Mouse (Mus musculus): ENCODE data around the gene Mpzl1.
"Not testable (repeated sequence)": the region's sequence is repeated elsewhere in the genome, so short reads cannot be mapped to it uniquely, and the experiment has no call there.

Gene Mpzl1

DNA sequence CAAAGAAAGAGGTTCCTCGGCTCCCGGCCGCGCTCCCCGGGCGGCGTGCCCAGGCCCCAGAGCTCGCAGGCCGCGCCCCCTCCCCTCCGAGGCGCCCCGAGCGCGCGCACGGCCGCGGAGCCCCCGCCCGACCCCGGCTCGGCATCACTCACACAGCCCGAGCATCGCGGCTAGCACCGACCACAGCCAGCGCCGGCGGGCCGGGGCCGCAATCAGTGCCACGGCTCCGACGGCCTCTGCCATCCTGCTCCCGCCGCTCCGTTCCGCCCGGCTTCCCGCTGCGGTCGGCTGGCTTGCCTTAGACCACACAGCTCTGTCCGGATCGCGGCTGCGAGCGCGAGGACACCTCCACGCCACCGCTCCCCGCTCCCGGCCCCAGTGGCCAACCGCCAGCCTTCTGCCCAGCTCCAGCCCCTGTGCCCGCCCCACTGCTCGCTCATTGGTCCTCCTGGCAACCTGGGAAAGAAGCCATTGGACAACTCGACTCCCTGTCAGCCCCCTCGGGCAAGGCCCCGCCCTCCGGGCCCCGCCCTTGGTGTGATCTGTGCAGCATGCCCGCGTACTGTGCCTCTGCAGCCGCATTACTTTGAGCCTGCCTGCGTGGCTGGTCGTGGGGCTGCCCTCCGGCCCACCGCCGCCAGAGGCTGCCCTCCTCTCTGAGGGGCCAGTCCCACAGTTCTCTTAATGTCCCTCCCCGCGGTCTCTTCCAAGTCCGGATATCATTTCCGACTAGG, at the start of gene Mpzl1:
Gene Mpzl1 (minus strand): TSS at position 388 of the 734 bp plus-strand sequence.
- DNase-seq (ENCODE audit: low spot score) = peak; percentile 98

DNA sequence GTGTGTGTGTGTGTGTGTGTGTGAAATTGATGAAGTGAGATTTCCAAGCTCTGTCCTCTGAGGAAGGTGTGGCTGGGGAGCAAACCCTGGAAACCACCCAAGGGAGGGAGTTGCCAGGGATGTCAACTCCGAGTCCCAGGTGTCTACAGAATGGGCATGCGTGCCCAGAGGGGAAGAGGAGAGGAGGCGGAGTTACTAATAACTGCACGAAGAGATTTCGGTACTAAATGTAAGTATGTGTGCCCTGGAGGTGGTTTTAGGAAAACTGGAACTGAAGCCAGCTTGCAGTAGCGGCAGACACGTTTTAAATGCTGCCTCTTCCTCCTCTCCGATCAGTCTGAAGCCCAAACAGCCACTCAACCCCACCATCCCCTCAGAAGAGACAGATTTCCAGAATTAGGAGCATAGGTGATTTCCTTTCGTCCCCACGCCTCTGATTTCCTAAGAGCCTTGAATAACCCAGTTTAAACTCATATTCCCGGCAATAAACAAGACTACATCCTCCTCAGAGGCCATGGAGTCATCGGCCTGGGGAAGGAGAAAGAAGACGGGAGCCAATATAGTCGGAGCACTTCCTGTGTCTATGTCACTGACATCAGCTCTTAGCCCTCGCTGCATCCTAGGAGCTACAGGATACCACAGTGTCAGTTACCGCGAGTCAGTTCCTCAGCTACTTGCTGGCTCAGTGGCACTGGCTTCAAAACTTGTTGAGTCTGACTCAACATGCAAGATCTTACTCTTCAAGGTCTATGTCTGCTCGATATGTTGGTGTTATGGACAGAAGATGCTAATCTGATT, 47.9 kb upstream of the Mpzl1 start:
- no peak for DNase-seq (ENCODE audit: low spot score)

DNA sequence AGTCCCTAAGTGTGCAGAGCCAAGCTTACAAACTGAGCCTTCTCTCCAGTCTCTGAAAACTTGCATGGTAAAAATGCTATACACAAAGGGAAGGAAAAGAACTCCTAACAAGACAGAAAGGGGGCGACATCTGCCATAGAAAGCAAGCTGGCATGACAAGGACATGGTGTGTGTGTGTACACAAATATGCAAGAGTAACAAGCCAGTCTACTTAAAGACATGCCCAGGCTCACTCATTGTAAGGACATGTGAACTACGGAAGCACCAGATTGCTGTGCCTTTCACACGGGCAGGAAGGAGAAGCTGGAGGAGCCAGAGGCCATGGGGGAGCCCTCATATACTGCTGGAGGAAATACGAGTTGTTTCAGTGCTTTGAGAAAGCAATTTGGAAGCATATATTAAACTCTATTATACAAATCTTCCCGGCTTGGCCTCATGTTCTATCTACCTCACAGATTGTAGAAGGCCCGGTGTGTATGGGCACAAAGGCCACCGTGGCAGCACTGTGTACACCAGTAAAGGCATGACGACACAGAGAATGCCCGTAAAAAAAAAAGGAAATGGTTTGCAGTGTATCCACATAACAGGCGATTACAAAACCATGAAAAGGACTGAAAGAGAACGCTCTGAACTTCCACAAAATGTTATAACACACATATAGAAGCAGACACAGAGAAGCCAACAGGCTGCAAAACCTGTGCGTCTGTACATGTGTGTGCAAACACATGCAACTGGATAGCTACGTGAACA, 46.9 kb upstream of the Mpzl1 start:
- DNase-seq (ENCODE audit: low spot score) = no peak

DNA sequence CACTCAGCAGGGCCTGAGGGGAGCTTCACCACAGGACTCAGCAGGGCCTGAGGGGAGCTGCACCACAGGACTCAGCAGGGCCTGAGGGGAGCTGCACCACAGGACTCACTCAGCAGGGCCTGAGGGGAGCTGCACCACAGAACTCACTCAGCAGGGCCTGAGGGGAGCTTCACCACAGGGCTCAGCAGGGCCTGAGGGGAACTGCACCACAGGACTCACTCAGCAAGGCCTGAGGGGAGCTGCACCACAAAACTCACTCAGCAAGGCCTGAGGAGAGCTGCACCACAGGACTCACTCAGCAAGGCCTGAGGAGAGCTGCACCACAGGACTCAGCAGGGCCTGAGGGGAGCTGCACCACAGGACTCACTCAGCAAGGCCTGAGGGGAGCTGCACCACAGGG, 45.7 kb upstream of the Mpzl1 start:
- DNase-seq (ENCODE audit: low spot score) = not testable (repeated sequence)

DNA sequence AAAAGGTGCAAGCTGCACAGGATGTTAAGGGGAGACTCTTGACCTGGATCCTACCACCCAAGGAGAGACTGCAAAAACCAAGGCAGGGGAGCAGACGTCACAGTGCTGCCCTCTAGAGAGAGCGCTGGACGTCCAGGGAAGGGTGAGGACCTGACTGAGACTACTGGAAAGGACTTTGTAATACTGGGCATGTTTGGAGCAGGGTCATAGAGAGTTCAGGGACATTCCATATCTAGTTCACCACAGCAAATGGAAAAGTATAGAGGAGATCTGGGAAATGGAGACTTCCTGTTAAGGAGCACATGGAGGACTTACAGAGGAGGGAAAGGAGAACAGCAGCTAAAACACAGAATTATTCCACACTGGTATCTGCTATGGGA, 45.3 kb upstream of the Mpzl1 start:
- DNase-seq (ENCODE audit: low spot score) = no peak

DNA sequence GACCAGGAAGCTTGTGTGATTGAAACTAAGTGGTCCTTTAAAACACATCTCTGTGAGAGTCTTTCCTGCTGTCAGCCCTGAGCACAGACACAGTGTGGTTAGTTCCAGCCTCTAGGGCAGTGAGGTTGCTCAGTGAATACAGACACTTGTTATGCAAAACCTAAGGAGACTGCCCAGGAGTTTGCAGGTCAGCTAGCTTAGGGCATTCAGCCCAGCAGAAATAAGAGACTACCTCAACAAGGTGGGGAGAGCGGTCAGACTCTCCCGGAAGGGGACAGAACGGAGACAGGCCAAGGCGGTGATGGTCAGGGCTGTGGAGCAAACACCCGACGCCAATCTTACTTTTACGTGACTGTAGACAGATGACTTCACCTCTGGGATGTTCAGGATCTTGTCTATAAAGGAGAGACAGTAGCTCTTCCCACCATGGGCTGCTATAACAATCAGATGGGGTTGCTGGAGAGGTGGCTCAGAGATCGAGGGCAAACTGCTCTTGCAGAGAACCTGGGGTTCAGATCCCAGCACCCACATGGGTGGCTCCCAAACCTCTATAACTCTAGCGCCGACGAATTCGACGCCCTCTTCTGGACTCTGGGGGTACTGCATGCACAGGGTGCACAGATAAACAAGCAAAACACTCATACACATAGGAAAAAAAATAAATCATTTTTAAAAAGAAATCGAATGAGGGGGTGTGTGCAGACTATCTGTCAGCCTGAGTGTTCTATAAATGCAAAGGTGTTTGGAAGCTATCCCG, 44.7 kb upstream of the Mpzl1 start:
- DNase-seq (ENCODE audit: low spot score) = no peak

DNA sequence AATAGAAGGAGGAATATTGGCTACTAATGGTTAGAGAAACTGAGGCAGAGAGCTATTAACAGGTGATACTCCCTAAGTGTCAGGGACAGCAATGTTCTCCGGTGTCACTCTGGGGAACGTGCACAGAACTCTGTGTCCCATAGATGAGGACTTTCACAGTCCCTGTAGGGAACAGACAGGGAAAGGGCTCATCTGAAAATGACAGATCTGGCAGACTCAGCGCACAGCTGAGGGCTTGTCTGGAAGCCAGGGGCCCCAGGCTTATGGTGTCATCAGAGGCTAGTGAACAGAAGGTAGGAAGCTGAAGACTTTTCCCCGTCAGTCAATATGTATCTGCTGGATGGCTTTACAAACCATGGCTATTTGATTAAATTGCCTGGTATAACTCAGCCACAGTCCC, 43.2 kb upstream of the Mpzl1 start:
- DNase-seq (ENCODE audit: low spot score) = no peak

DNA sequence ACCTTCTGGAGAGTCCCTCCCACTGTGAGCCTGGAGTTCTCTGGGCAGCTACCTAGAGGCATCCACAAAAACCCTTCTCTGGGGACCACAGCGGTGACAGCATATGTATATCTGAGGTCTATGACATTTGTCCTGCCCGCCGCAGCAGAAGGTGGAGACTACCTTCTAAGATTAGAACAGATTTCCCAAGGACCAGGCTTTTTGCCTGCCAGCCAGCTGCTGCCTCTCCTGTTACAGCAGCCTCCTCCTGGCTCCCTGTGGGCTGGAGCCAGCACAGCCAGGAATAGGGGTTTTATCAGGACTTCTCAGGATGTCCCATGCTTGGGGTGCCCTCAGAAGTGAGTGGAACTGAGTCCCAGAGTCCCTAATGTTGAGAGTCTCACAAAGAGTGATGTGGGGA, 42.7 kb upstream of the Mpzl1 start:
- DNase-seq (ENCODE audit: low spot score) = no peak

DNA sequence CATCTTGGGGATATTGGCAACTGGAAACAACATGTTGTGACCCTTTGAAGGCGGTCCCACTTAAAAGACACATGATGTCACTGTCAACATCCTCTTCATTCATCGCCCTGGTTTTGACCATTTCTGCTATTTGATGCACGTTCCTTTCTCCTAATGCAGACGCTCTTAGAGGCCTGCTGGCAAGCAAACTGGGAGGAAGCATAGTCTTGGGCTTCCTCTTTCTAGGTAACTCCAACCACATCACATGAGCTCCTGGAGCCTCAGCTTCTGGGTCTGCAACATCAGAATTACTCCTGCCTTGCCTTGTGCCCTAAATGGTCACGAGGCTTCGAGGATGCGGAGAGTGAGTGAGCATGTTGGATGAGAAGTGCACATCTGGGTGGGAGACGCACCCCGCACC, 40.8 kb upstream of the Mpzl1 start:
- no peak for DNase-seq (ENCODE audit: low spot score)

DNA sequence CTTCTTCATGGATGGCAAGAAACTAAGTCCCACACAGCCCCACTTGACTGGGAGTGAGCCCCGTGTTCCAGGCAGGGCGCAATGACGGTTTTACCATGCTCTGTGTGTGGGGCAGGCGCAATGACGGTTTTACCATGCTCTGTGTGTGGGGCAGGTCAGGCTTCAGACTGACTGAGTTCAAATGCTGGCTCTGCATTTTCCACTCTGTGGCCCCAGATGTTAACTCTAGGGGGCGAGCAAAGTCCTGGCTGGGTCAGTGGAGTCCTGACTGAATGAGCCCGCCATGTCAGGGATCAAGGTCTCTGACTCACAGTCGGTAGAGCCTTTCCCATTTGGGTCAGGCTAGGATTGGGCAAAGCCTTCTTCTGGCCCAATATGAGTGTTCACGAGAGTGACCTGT, 38.0 kb upstream of the Mpzl1 start:
- no peak for DNase-seq (ENCODE audit: low spot score)

DNA sequence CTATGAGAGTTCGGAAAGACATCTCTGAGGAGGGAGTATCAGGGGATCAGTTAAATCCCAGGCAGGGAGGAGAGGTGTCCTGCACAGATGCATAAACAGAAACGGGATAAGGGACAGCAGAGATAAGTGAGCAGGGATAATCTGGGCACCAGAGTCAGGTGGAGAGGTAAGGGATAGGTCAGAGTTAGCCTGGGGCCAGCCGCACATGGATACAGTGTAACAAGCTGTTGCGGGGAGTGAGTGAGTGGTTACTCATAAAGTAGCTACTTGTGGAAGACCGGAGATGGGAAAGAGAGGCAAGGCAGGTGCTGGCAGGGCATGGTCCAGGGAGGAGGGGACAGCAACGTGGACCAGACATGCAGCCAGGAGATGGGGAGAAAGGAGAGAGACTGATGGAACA, 35.7 kb upstream of the Mpzl1 start:
- DNase-seq (ENCODE audit: low spot score) = no peak

DNA sequence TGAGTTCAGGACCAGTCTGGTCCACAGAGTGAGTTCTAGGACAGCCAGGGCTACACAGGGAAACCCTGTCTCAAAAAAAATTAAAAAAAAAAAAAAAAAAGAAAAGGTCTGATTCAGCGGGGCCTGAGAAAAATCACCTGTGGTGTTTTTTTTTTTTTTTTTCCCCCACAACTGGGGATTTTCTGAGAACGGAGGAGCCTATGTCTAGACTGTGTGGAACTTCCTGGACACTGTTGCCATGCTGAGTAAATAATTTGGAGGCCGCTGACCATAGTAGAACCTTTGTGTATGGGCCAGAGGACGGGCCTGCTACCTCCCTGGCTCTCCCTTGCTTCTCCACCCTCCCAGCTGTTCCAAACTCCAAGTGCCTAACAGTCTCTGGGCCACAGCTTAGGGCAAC, 34.6 kb upstream of the Mpzl1 start:
- DNase-seq (ENCODE audit: low spot score) = no peak

DNA sequence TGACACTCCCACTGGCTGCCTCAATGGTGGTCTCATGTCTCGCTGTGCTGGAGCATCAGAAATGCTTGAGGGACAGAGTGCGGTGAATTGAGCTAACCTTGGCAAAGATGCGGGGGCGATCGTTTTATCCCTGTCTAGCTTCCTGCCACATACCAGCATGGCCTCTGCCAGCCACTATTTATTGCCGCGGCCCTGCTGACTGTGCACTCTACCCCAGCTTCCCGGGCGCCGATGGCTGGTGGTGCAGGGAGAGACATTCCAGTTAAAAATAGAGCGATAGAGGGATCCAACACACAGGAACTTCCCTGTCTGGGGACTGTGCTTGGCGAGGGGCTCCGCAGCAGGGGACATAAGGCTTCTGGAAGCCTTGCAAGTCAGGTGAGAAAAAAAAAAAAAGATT, 33.0 kb upstream of the Mpzl1 start:
- no peak for DNase-seq (ENCODE audit: low spot score)

DNA sequence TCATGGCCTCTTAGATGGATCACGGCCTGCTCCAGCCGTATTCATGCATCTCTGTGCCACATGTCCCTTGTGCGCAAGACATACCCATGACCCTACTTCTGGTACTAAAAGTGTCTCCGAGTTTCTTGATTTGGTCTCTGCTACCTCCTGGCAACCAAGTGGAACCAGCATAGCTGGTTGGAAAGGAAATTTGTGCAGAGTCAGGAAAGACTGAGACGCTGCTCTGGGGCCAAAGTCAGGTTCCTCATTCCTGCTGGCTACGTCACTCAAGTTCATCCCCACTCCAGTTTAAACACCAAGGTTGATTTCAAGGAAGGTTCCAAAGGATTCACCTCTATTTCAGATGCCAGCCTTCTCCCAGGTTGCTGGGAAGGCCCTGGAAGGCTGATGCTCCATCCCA, 32.6 kb upstream of the Mpzl1 start:
- no peak for DNase-seq (ENCODE audit: low spot score)

DNA sequence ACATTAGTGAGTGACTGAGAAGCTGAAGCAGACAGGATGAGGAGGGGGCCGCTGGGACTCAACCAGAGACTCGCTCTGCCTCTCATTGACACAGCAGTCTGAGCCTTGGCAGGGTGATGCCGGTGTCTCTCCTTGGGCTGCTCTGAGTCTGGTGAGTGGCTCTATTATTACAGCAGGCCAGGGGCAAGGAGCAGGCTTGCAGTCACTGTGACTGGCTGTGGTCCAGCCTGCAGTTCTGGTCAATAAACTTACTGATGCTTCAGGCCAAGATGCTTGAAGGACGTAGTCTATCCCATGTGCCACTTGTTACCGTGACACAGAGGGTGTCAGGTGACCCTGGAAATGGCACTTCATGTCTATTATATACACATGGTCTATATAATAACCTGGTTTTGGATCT, 31.4 kb upstream of the Mpzl1 start:
- DNase-seq (ENCODE audit: low spot score) = no peak

DNA sequence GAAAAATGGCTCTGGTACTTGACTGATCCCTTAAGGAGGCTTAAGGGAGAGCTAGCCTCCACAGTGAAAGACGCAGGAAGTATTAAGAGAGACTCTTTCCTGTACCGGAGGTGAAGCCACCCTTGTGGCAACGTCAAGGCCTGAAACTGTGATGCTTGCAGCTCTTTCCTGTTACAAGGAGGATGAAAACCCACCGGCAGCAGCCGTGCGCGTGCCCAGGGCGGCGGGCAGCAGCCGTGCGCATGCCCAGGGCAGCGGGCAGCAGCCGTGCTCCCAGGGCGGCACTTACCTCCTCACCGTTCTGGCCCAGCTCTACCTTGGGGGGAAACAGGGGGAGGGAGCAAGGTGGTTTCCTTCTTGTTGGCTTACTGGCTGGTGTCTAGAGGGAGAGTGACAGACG, 28.9 kb upstream of the Mpzl1 start:
- no peak for DNase-seq (ENCODE audit: low spot score)

DNA sequence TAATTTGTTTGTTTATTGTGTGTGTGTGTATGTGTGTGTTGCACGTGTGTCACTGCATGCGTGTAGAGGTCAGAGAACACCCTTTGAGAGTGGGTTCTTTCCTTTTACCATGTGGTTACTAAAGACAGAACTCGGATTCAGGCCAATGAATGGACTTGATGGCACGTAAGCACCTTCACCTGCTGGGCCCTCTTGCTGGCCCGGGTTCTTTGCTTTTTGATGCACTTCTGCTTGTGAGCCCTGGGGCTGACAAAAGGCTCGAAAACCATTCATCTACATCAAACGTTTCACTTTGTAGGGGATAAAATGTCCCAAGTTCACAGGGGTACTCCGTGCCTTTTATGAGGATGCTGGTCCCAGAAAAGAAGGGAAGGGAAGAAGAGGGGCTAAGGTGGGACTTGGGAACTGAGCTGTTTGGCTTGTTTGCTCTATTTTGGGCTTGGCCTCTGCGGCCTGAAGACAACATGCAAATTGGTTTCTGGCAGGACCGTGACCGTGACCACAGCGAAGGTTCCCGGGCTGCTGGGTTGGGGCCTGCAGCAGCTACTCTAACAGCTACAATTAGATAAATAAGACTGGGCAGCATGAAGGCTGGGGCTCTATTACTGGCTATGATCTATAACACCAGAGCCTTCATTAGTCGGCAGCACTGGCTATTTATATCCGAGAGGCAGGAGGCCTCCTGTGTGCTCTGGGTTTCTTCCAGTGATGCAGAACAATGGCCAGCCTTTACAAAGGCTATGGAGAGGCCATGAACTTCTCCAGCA, 28.3 kb upstream of the Mpzl1 start:
- DNase-seq (ENCODE audit: low spot score) = no peak

DNA sequence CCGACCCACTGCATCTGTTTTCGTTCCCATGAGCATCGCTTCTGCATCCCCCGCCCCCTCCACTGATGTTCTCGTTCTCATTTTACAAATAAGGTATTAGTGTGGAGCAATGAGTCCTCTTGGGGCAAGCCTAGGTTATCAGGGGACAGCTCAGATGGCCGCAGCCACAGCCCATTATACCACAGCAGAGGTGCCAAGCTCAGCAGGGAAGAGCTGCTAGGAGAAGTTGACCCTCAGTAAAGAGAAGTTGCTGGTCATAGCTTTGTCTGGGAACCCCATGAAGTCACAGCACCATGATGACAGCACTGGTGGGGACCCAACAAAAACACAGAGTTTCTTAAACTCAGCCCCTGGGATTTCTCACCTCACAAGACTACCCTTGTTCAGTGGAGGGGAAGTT, 27.4 kb upstream of the Mpzl1 start:
- no peak for DNase-seq (ENCODE audit: low spot score)

DNA sequence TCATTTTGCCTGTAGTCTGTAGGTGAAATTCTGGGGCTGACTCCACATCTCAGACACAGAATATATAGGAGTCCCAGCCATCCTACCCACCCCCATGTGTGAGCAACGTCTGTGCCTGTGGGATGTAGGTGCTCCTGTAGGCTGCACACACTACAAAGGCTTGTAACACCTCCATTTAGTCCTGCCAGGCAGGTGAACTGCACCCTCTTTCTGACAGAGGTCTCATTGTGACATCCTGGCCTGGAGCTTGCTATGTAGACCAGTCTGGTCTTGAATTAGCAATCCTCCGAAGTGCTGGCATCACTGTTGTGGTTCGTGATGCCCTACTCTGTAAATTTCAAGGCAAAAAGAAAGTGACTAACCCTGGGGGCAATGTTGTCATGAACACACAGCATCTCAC, 26.9 kb upstream of the Mpzl1 start:
- no peak for DNase-seq (ENCODE audit: low spot score)

DNA sequence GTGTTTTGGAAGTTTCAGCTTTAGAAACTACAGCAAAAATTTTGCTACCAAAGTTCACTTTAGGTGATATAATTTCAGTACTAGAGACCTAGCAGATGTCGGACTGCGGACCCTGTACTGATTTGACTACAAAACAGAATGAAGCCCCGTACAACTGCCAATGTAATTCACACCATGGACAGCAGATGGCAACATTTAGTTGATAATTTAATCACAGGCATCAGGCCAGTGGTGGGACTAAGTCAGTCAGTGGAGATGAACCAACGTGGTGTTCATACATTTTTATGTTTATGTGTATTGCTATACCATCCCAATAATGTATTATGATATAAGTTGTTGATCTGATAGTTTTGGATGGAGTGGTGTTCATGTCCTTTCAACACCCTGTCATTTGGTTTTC, 26.4 kb upstream of the Mpzl1 start:
- peak; percentile 51 for DNase-seq (ENCODE audit: low spot score)

DNA sequence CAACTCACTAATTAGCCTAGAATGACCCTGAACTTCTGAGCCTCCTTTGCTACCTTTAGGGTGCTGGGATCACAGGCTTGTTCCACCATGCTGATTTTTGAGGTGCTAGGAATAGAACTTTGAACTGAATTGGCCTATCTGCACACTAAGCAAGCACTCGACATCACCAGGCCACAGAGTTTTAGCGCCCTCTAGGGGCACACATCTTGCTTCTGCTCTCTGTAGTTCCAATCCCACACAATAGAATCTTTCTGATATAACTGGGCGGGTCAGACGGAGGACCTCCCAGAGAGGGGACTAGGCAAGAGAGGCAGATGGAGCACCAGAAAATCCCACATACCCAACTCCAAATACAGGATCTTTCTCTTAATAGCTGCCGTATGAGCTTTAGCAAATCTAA, 24.3 kb upstream of the Mpzl1 start:
- peak; percentile 59 for DNase-seq (ENCODE audit: low spot score)

DNA sequence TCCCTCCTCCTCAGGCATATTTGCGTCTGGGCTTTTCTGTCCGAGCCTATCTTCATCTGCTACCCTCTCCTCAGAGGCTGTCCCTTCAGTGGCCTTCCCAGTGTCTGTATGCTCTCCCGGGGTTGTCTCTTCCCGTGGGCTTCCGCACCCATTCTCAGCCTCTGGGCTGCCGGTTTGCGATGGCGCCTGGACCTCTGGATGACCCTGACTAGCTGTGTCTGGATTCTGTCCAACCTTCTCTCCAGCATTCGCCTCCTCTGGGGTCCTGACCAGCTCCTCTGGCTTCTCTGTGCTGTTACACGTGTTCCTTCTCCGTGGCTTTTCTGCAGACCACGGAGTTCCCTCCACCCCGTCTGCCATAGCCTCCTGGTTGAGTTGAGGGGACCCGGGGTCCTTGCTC, 21.1 kb upstream of the Mpzl1 start:
- DNase-seq (ENCODE audit: low spot score) = no peak

Measured in left cerebral cortex, adult 11 months (tissue).